Mouse (Mus musculus) embryo, embryonic 11.5 days (tissue): ENCODE data around the gene Slc24a2.

Experiments
- DNase-seq: peaks from one replicate; pipeline ENCODE4 v3.0.0-alpha.2; 2012; ENCODE audit warnings: low read depth, low spot score

Gene Slc24a2

DNA sequence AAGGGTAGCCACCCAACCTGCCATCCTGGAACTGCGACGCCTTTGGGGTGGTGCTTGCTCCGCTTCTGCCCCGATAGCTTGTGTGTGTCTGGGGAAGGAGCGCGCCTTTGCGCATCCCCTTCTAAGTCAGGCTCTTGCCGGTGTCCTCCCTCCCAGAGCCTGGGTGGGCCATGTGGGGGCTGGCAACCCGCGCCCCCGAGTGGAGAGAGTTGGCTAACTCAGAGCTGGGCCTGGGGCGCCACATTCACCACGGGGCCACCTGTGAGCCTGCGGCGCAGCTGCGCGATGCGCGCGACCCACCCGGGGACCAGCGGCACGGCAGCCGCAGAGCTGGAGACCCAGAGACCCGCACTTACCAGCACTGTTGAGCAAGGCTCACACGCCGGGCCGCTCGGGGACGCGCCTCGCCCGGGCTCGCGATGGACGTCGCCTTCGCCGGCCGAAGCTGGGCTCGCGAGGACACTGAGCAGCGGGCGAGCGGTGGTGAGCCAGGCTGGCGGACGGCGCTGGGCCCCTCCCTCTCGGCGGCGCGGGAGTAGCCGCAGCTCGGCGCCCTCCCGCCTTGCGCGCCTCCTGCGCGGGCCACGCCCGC is at the start of gene Slc24a2:
Gene Slc24a2 (minus strand): TSS at position 518 of the 592 bp plus-strand sequence.
- peak; percentile 54 for DNase-seq

DNA sequence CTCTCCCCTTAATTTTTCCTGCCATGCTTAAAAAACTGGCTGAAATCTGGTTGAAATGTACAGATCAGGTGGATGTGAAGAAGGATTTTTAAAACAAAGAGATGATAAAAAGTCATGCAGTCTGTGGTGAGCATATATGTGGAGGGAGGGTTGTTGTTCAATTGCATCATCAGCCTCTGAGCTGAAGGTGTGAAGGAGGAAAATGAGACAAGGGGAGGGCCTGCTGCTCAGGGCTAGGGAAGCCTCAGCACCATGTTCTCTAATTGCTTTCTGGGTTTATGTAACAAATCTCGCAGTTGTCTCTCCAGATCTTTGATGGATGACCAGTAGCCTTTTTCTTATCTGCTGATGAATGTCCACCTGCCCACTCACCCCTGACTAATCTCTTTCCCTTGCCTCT is 44.5 kb upstream of the Slc24a2 start:
- no peak for DNase-seq

GRCm38 (mm10) chr4:87274276-87274675 is 44.0 kb upstream of the Slc24a2 start:
- DNase-seq: no peak

- no peak for DNase-seq
Measured at GRCm38 (mm10) chr4:87273476-87273875, 43.2 kb upstream of the Slc24a2 start.

DNA sequence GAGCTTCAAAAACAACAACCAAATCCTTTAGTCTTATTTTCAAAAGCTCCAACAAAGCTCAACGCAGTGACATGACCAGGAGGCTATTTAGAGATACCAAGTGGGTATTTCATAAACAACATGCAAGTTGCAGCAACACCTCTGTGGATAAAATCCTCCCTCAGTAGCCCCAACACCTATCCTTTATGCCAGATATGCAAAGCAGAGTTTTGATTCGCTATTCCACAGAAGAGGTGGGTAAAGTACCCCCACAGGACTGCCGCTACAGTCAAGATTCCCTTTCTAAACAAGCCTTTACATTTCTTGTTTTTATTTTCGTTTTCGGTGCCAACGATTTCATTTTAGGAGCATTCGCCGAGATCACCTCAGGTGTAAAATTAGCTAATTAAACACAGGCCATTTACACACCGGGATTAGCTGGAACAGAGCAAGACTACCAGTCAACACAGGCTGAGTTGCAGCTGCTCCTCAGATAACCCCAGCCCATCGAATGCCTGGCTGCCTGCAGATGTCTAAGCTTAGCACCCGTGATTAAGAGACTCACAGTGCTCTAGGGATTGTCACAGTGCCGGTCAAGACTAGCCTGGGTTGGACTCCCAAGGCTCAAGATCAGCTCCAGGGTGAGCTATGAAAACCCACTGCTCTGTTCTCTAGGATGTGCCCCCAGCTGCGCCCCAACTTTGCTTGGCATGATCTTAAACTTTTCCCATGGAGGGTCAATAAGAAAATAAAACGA is 885 bp downstream of the Slc24a2 start:
- peak; percentile 5 for DNase-seq

DNA sequence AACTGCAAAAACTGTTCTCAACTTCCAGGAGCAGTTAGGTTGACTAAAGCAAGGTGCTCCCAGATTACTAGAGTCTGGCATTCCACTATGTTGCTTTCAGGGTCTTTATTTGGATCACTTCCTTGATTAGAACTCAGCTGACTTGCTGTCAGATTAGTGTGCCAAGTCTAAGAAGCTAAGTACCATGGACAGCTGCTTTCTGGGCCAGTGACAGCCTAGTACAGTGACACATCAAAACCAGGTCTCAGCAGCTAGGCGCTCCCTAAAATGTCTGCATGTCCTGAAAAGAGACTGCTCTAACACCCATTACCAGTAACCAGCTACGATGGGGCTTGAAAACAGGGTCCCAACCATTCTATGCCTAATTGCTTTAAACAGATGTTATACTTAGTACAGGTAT is 8.7 kb downstream of the Slc24a2 start:
- peak; percentile 34 for DNase-seq

- no peak for DNase-seq
Measured at GRCm38 (mm10) chr4:87218196-87218595, 12.1 kb downstream of the Slc24a2 start.

DNA sequence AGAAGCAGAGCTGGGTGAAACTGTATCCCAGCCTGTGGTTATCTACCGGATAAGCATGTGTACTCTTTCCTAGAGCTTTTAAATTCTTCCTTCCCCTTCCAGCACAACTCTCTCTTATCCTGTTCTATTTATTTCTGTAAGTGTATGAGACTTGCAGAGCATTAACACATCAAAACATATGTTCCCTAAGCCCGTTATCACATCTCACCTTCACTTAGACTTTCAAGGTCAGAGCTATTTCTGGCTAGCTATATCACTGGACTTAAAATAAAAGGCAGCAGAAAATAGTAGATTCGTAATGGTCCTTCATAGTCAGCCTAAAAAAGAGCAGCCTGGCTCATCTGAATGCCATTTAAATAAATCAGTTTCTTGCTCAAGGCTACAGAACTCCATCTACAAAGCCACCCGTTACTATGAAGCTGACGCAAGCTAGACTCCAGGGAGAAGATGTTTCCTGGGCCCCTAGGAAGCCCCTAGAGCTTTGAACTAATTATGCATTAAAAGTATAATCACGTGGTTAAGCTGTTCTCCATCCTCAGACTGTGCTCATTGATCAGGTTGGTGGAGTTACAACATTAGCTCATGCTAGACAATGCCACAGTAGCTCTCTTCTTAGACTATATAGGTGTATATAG is 18.8 kb downstream of the Slc24a2 start:
- DNase-seq: no peak

DNA sequence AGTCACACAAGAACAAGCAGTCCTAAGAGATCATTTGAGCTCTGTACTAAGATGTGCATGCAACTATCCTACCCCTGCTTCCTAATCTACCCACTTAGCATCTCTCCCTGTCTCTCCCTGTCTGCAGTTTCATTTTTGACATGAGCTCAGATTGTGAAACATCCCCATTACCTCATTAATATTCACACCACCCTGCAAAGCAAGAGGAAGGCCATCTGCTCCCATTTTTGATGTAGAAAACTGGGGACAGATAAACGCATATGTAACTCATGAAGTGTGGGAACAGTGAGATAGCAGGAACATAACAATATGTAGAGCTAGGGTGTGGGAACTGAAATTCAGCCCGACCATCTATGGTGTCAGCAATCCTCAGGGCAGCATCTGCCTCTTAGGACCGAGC is 19.7 kb downstream of the Slc24a2 start:
- no peak for DNase-seq

- DNase-seq: no peak
Measured at GRCm38 (mm10) chr4:87202081-87202480, 28.2 kb downstream of the Slc24a2 start.

- DNase-seq: no peak
Measured at GRCm38 (mm10) chr4:87201229-87201628, 29.0 kb downstream of the Slc24a2 start.

DNA sequence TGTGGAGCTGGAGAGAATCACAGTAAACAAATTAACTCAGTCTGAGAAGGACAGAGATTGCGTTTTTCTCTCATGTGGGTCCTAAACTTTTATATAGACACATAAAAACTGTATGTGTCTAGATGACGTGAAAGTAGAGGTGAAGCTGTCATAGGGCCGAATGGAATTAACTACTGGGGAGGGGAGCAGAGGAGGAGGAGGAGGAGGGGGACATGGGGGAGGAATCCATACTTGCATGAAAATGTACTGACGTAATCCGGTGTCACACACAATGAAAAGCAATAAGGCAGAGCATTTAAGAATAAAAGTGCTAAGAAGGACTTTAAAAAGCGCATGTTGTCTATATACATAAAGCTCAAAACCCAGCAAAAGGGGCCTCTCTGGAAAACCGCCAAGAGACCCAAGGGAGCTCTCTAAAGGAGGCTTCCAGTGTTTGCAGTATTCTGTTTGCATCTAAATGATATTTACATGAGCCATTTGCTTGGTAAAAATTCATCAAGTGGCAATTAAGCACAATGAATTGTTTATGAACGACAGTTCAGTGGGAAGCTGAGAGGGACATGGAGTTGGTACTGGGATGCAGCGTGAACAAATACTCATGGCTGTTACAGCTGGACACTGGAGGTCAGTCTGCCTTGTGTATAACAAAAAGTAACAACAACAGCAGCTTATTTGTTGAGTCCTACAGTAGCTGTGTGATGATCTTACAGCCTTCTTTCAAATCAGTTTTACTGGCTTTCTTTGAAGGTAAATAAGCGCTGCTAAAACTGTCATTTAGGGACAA is 45.9 kb downstream of the Slc24a2 start:
- DNase-seq: no peak

DNA sequence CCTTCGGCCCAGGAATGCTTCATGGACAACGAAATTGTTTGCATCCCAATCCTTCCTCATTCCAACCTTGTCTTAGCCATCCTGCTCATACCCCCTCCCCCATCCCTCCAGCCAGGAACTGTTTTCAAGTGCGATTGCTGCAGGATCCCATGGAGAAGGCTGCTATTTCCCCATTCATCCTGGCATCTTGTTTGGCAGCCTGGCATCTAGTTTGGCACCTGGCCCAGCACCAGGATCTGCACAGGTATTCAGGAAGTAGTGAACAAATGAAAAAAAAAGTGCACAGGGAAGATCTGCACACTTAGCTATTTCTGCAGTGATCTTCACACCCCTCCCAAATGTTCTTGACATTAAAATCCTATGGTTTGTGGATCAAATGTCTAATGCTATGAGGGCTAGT is 53.2 kb downstream of the Slc24a2 start:
- no peak for DNase-seq

GRCm38 (mm10) chr4:87163945-87164344 is 66.3 kb downstream of the Slc24a2 start:
- DNase-seq: no peak

GRCm38 (mm10) chr4:87158053-87158452 is 72.2 kb downstream of the Slc24a2 start:
- no peak for DNase-seq

DNA sequence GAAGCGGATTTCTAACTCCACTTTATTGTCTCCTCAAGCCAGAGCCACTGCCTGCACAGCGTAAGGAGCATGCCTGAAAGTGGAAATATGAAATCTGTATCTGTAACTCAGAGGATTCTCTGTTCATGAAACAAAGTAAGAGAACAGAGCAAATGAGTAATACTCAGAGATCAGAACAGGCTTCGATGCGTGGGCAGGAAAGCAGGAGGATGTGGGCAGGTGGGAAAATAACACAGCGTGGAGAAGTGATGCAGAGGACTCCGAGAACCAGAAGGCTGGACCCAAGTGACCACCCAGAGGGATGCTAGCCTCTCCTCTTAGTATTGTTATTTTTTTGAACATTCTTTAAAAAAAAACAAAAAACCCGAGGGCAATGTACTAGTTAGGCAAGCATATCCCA is 78.3 kb downstream of the Slc24a2 start:
- DNase-seq: no peak

DNA sequence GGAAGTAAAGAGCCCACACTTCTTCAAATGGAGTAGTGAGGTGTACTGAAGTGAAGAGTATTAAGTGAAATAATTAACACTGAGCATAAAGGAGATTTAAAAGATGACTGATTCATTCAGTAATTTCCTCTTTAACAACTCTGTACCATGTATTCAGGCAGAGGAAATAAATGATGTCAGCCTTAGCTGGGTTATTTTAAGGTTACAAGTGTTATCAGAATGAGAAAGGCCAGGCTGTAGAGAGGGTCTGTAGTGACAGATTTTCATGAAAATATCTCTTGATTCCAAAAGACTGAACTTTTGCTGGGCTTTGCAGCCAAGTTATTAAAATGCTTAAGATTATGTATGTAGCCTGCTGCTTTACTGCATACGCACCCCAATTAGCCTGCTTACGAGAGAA is 80.7 kb downstream of the Slc24a2 start:
- no peak for DNase-seq

GRCm38 (mm10) chr4:87141590-87142365 is 88.5 kb downstream of the Slc24a2 start:
- no peak for DNase-seq

GRCm38 (mm10) chr4:87140901-87141300 is 89.4 kb downstream of the Slc24a2 start:
- DNase-seq: no peak

- DNase-seq: no peak
Measured at GRCm38 (mm10) chr4:87132525-87132924, 97.8 kb downstream of the Slc24a2 start.

GRCm38 (mm10) chr4:87126756-87127155 is 103.5 kb downstream of the Slc24a2 start:
- no peak for DNase-seq
